Mouse (Mus musculus) urinary bladder, postnatal 0 days (tissue): ENCODE data around the gene Slc38a9. TPM values are rescaled to one million over a fixed set of nuclear protein-coding genes. Genes with fewer than 3 reads are reported as not detected.

Experiments used
- polyA plus RNA-seq: library from polyadenylated mRNA; unstranded; fragments of >200 nt; fragmentation: Nextera tagmentation; extraction: Ambion mirVana; gene quantifications from 2 replicates; pipeline ENCODE4 v1.2.1, GENCODE M21; 2015

Gene Slc38a9
- polyA plus RNA-seq: 6.2 and 7.8 TPM in 2 replicates

DNA sequence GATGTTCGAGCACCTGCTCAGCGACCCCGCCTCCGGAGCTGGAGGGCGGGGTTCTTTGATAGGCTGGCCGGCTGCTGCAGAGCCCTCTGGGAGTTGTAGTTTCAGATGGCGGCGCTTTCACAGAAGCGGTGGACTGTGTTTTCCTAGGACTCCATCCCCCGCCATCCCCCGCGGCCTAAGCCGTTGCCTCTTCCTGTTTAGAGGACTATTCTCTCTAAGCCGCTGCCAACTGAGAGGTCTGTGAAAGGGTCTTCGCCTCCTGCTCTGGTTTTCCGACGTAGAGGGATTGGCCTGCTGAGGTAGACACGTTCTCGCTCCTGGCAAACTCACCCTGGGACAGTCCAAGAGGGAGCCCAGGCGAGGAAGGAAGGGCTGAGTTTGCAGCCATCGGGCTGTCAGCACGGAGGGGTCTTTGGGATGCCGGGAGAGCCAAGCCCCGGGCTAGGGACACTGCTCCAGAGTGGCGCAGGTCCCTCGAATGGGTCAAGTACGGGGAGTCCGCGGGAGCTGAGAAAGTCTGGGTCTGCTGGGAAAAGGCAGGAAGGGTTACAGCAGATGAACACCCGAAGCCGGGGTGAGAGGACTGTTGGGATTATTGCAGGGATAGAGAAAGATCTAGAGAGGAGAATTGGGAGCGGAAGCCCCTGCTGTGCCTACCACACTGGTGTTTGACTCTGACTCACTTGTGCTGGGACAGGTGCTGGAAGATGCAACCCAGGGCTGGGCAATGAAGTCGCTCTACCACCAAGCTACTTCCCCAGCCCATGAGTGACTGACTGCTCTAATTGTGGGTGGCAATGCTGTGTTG lies at the start of gene Slc38a9:
Gene Slc38a9 (plus strand): TSS at position 178 of the 808 bp plus-strand sequence.

DNA sequence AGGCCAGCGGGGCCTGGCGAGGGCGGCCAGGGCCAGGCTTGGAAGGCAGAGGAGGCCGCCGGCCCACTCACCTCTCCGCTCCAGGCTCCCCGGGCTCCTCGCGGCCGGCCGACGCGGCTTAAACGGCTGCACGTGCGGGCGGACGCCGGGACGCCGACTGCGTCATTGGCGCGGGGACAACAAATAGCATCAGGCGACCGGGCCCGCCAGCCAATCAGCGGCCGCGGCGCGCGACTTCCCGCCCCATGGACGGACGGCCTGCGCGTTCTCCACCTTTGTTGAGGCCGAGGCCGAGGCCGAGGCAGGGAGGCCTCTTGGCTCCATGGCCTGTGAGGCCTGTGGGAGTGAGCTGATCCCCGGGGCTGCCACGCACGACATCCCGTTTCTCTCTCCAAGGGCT lies 8.3 kb upstream of the Slc38a9 start, which contains the start of gene Ddx4:
Gene Ddx4 (minus strand): TSS at position 271 of the 400 bp plus-strand sequence.

Other genes with a start within 250 kb of the Slc38a9 start
- 207 and 277 TPM in 2 replicates for gene Il6st, start 196.7 kb upstream of the Slc38a9 start, polyA plus RNA-seq
- 1.1 and 1.4 TPM in 2 replicates for gene Il31ra, start 66.4 kb upstream of the Slc38a9 start, polyA plus RNA-seq
- gene Ddx4, start 8.3 kb upstream of the Slc38a9 start, polyA plus RNA-seq: 1.7 and 2.1 TPM in 2 replicates
- 299 and 308 TPM in 2 replicates for gene Plpp1, start 140.0 kb downstream of the Slc38a9 start, polyA plus RNA-seq